Mouse (Mus musculus) inflammation-experienced regulatory T-cells, adult 16 weeks (primary cell): ENCODE data around the gene Clca3a1. TPM values are rescaled to one million over a fixed set of nuclear protein-coding genes. Genes with fewer than 3 reads are reported as not detected.

ENCODE experiments used
- polyA plus RNA-seq: library from polyadenylated mRNA; unstranded; fragments of 100-300 nt; shearing (Covaris generic); gene quantifications from one replicate; pipeline ENCODE4 v1.2.1, GENCODE M21; 2017

Gene Clca3a1
- 0.17 TPM for polyA plus RNA-seq

DNA sequence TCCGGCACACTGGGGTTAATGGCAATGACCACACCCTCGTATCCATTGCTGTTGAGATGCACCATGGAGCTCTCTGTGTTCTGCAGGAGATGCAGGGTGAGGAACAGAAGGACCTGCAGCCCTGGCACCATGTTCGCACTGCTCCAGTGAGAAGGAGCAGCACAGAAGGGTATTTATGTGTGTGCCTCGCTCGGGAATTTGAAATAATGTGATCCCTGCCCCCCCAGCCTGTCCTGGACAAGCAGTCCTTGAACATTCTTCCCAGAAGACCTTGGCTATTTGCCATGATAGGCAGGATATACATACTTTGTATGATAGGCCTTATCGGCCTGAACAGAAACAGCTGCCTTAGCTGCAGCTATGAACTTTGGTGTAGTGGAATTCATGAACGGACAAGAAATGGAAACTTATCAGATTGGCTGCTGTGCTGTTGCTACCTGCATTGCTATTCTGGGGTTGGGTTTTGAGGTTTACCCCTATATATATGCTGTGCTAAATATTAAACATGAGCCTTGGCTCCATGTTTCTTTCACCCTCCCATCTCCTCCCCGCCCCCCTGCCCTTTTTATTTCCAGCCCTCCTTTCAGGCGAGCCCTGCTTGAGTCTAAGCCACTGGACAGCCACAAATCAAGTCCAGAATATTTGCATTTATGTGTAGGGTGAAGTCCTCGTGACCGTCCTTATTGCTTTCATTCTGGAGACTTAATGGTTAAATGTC, at the start of gene Clca3a1:
Gene Clca3a1, minus strand, starts transcription at position 386 of the 718 bp plus-strand sequence.

DNA sequence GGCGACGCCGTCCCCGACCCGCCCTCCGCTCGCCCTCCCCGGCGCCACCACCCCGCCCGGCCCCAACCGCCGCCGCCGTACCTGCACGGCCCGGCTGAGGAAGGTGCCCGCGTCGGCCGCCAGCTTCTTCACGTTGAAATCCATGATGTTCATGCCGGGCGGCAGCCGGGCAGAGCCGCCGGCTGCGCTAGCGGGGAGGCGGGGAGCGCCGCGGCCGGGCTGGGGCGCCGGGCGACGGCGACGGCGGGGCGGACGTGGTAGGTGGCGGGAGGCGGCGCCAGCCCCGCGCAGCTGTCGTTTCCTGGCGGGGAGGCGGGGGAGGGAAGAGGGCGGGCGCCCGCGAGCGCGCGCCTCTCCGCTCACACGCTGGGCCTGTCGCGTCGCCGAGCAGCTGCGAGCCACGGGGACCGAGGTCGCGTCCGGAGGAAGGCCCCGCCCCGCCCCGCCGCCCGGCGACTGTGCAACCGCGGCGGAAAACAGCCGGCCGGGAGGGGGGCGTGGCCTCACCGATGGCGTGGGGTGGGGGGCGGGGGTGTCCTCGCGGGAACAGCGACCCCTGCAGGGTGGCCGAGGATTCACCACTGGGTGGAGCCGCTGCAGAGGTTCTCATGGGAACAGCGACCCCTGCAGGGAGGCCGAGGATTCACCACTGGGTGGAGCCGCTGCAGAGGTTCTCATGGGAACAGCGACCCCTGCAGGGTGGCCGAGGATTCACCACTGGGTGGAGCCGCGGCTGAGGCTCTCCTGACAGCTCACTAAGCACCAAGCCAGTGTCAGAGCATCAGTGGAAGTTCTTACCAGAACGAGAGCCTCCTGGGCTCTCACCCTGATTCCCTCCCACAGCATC, 40.7 kb downstream of the Clca3a1 start, which contains the start of gene Sh3glb1:
Gene Sh3glb1, minus strand, starts transcription at position 435 of the 847 bp plus-strand sequence.

Other genes with a start within 250 kb of the Clca3a1 start
- gene Hs2st1, start 190.8 kb downstream of the Clca3a1 start, polyA plus RNA-seq: 2.4 TPM
- 463 TPM for gene Selenof, start 190.7 kb downstream of the Clca3a1 start, polyA plus RNA-seq
- 73.7 TPM for gene Sh3glb1, start 40.6 kb downstream of the Clca3a1 start, polyA plus RNA-seq
- gene Clca3a2, start 58.5 kb upstream of the Clca3a1 start, polyA plus RNA-seq: not detected
- not detected for gene Clca3b, start 88.4 kb upstream of the Clca3a1 start, polyA plus RNA-seq
- not detected for gene Clca4b, start 171.6 kb upstream of the Clca3a1 start, polyA plus RNA-seq
- gene Clca4a, start 214.1 kb upstream of the Clca3a1 start, polyA plus RNA-seq: not detected